8 mouse cellular contexts compared by ENCODE assay signal in genomic region chrX:136741651-136742201, GRCm38 (mm10). TPM values are rescaled to one million over a fixed set of nuclear protein-coding genes. Genes with fewer than 3 reads are reported as not detected.
DNase-seq lines count a peak whose midpoint lies in the region; ATAC-seq and TF ChIP-seq lines count a peak whose summit lies in the region.

No protein-coding gene starts in this region.

- H3K27me3 ChIP-seq in heart, adult 2 months (ENCODE audit: control insufficient read depth, insufficient read depth, low read length), result no peaks in the 10 kb centered on the region
- H3K27me3 ChIP-seq in kidney, embryonic 14.5 days (ENCODE audit: control insufficient read depth, insufficient read depth, low read length), result no peaks in the 10 kb centered on the region
- no peaks in the 10 kb centered on the region for H3K27me3 ChIP-seq in liver, embryonic 12.5 days (replicated peaks)
- no peaks in the 10 kb centered on the region for H3K27me3 ChIP-seq in myocyte (ENCODE audit: control insufficient read depth, insufficient read depth, insufficient read length)
- H3K27me3 ChIP-seq in stomach, embryonic 15.5 days (replicated peaks), result no peaks in the 10 kb centered on the region

- peak; percentile 53 for TF ChIP-seq POLR2A in heart, adult 2 months (IDR thresholded peaks at IDR 0.05; ENCODE audit: insufficient read depth, low read depth, low read length)
- peak; percentile 92 for TF ChIP-seq POLR2A in myocyte (IDR thresholded peaks at IDR 0.05; ENCODE audit: insufficient read length, low read depth)

- H3K79me2 ChIP-seq in heart, adult 2 months (replicated peaks; ENCODE audit: control insufficient read depth, insufficient read depth, low read length), result no peaks in the 10 kb centered on the region; the same call in 1 of the 2 replicates
- peaks cover 43% of the 10 kb centered on the region for H3K79me2 ChIP-seq in myocyte (ENCODE audit: control insufficient read depth, insufficient read depth)

- ATAC-seq in kidney, embryonic 14.5 days (ENCODE audit: low FRiP score, low TSS enrichment), result peak; percentile 78
- ATAC-seq in liver, embryonic 12.5 days, result peak; percentile 77
- ATAC-seq in stomach, embryonic 15.5 days (ENCODE audit: insufficient read depth, low FRiP score, low read depth), result peak; percentile 70

- 23% methylated on average over 46 of the region's 46 CpGs for WGBS in heart, adult 2 months
- WGBS in kidney, embryonic 14.5 days, result 32% methylated on average over 38 of the region's 46 CpGs
- WGBS in liver, embryonic 12.5 days (ENCODE audit: insufficient replicate concordance), result 23% methylated on average over 42 of the region's 46 CpGs
- WGBS in stomach, embryonic 15.5 days, result 23% methylated on average over 45 of the region's 46 CpGs

- peak overlapping the region; percentile 43 for H3K4me2 ChIP-seq in kidney, embryonic 14.5 days (replicated peaks; ENCODE audit: low read depth, low read length)
- peak overlapping the region; percentile 74 for H3K4me2 ChIP-seq in liver, embryonic 12.5 days
- H3K4me2 ChIP-seq in myocyte (ENCODE audit: low read depth), result peak overlapping the region; percentile 84
- peak overlapping the region; percentile 47 for H3K4me2 ChIP-seq in stomach, embryonic 15.5 days

- no peaks in the 10 kb centered on the region for H3K9me3 ChIP-seq in kidney, embryonic 14.5 days (ENCODE audit: control insufficient read depth, low read length)
- H3K9me3 ChIP-seq in liver, embryonic 12.5 days (replicated peaks), result no peaks in the 10 kb centered on the region
- no peaks in the 10 kb centered on the region for H3K9me3 ChIP-seq in stomach, embryonic 15.5 days

- H3K27ac ChIP-seq in heart, adult 2 months, result peak overlapping the region; percentile 95
- H3K27ac ChIP-seq in kidney, embryonic 14.5 days (ENCODE audit: low read depth, low read length), result peak overlapping the region; percentile 90
- peak overlapping the region; percentile 87 for H3K27ac ChIP-seq in liver, embryonic 12.5 days
- peak overlapping the region; percentile 91 for H3K27ac ChIP-seq in stomach, embryonic 15.5 days

- DNase-seq in heart, adult 2 months, result peak; percentile 86 to 88
- DNase-seq in heart, adult 11 months, result no peak
- DNase-seq in embryo, embryonic 9.5 days (ENCODE audit: extremely low spot score), result peak; percentile 84
- peak; percentile 65 to 78 for DNase-seq in gastrocnemius, postnatal 4 days (ENCODE audit: low spot score in 2 of 2)

- H3K36me3 ChIP-seq in heart, adult 2 months (ENCODE audit: control insufficient read depth, insufficient read depth, low read length), result peaks cover 7% of the 10 kb centered on the region
- H3K36me3 ChIP-seq in kidney, embryonic 14.5 days (ENCODE audit: control insufficient read depth, insufficient read depth, low read length), result peaks cover 10% of the 10 kb centered on the region; the same call in 1 of the 2 replicates
- H3K36me3 ChIP-seq in liver, embryonic 12.5 days, result peaks cover 9% of the 10 kb centered on the region
- peaks cover 16% of the 10 kb centered on the region for H3K36me3 ChIP-seq in myocyte (ENCODE audit: control insufficient read depth, insufficient read depth)
- H3K36me3 ChIP-seq in stomach, embryonic 15.5 days, result no peaks in the 10 kb centered on the region

- TF ChIP-seq CTCF in heart, adult 2 months (IDR thresholded peaks at IDR 0.05), result no peak

- H3ac ChIP-seq in myocyte (ENCODE audit: control insufficient read depth, insufficient read length), result no peak overlapping the region

- no peak for TF ChIP-seq EP300 in heart, adult 2 months (IDR thresholded peaks at IDR 0.05; ENCODE audit: insufficient read depth, low read depth, low read length)

- peaks cover 2% of the 10 kb centered on the region for H3K4me1 ChIP-seq in heart, adult 2 months (ENCODE audit: control insufficient read depth, insufficient read depth, low read length)
- no peaks in the 10 kb centered on the region for H3K4me1 ChIP-seq in kidney, embryonic 14.5 days (ENCODE audit: control insufficient read depth, insufficient read depth, low read length)
- H3K4me1 ChIP-seq in liver, embryonic 12.5 days, result peaks cover 8% of the 10 kb centered on the region
- no peaks in the 10 kb centered on the region for H3K4me1 ChIP-seq in stomach, embryonic 15.5 days

- H3K9ac ChIP-seq in heart, adult 2 months (ENCODE audit: low read depth, low read length), result peak overlapping the region; percentile 77
- H3K9ac ChIP-seq in kidney, embryonic 14.5 days (ENCODE audit: low read depth, low read length), result peak overlapping the region; percentile 66
- peak overlapping the region; percentile 67 for H3K9ac ChIP-seq in liver, embryonic 12.5 days
- no peak overlapping the region for H3K9ac ChIP-seq in stomach, embryonic 15.5 days

- intact Hi-C loops in heart, adult 2 months (cut with DNase I), result loop anchor here (2.0 to 5.0 kb wide), 3 partner anchors 273 to 401 kb away; partner anchors contain the start of gene Slc25a53

- H3K4me3 ChIP-seq in heart, adult 2 months, result peak overlapping the region; percentile 64
- peak overlapping the region; percentile 42 for H3K4me3 ChIP-seq in kidney, embryonic 14.5 days (ENCODE audit: low read length)
- H3K4me3 ChIP-seq in liver, embryonic 12.5 days, result peak overlapping the region; percentile 65
- peak overlapping the region; percentile 78 for H3K4me3 ChIP-seq in myocyte
- H3K4me3 ChIP-seq in stomach, embryonic 15.5 days (replicated peaks), result peak overlapping the region; percentile 48

TF ChIP-seq in myocyte, 11 proteins besides CTCF, POLR2A, EP300 and RAD21:
- TF ChIP-seq CEBPB (IDR thresholded peaks at IDR 0.05; ENCODE audit: insufficient read depth, poor library complexity, severe bottlenecking), result peak; percentile 98
- TF ChIP-seq REST (IDR thresholded peaks at IDR 0.05; ENCODE audit: insufficient read depth, insufficient read length), result no peak
- no peak for TF ChIP-seq SRF (IDR thresholded peaks at IDR 0.05; ENCODE audit: control insufficient read depth, insufficient read length, low read depth)
- TF ChIP-seq E2F4 (IDR thresholded peaks at IDR 0.05; ENCODE audit: insufficient read depth), result no peak
- peak in 1 of 3 experiments; percentile 43 for TF ChIP-seq MYOG (IDR thresholded peaks at IDR 0.05; ENCODE audit: control insufficient read depth in 1 of 3, insufficient read depth in 1 of 3, insufficient read length in 2 of 3, low read depth in 2 of 3)
- TF ChIP-seq MAX (IDR thresholded peaks at IDR 0.05; ENCODE audit: low read depth), result peak; percentile 7
- TF ChIP-seq POLR2AphosphoS2 (IDR thresholded peaks at IDR 0.05; ENCODE audit: insufficient read length, low read depth), result peak; percentile 82
- peak in 1 of 3 experiments; percentile 40 for TF ChIP-seq MYOD1 (IDR thresholded peaks at IDR 0.05; ENCODE audit: control insufficient read depth in 1 of 3, insufficient read length in 2 of 3, low read depth in 2 of 3)
TF ChIP-seq in myocyte: peak in this region for 5.

RNA-seq across cellular contexts. Expression of gene Morf4l2, which starts 1.8 kb away (rescaled TPM):
- 10 to 100 TPM; 76.0 to 90.4 TPM for total RNA-seq in heart, adult 2 months (2021)
- polyA plus RNA-seq in heart, adult 2 months (2012; rRNA removed), result 27.5 and 60.8 TPM in 2 replicates
- 100 to 1,000 TPM; 330 to 342 TPM for total RNA-seq in gastrocnemius, postnatal 4 days (2021)
- polyA plus RNA-seq in kidney, embryonic 14.5 days (2014; fragmentation: Nextera tagmentation; extraction: Ambion mirVana), result 479 and 609 TPM in 2 replicates
- 261 and 263 TPM in 2 replicates for polyA plus RNA-seq in liver, embryonic 12.5 days (2016; fragmentation: Nextera tagmentation; extraction: Ambion mirVana)
- 202 TPM for polyA plus RNA-seq in myocyte (2012; fragmentation: generic; extraction: Trizol)
- 490 and 503 TPM in 2 replicates for polyA plus RNA-seq in stomach, embryonic 15.5 days (2015; fragmentation: Nextera tagmentation; extraction: Ambion mirVana)

RNA-seq across cellular contexts. Expression of gene Tceal1, which starts 33.9 kb away (rescaled TPM):
- 1 to 10 TPM; 4.8 TPM for total RNA-seq in heart, adult 2 months (2021)
- 2.0 and 3.2 TPM in 2 replicates for polyA plus RNA-seq in heart, adult 2 months (2012; rRNA removed)
- 10 to 100 TPM; 10.7 to 12.7 TPM for total RNA-seq in gastrocnemius, postnatal 4 days (2021)
- polyA plus RNA-seq in kidney, embryonic 14.5 days (2014; fragmentation: Nextera tagmentation; extraction: Ambion mirVana), result 9.5 and 11.3 TPM in 2 replicates
- polyA plus RNA-seq in liver, embryonic 12.5 days (2016; fragmentation: Nextera tagmentation; extraction: Ambion mirVana), result 1.0 and 1.4 TPM in 2 replicates
- polyA plus RNA-seq in myocyte (2012; fragmentation: generic; extraction: Trizol), result 1.1 TPM
- 8.6 and 8.8 TPM in 2 replicates for polyA plus RNA-seq in stomach, embryonic 15.5 days (2015; fragmentation: Nextera tagmentation; extraction: Ambion mirVana)

RNA-seq across cellular contexts. Expression of gene Glra4, which starts 38.2 kb away (rescaled TPM):
- not detected for total RNA-seq in heart, adult 2 months (2021)
- not detected in 2 replicates for polyA plus RNA-seq in heart, adult 2 months (2012; rRNA removed)
- not detected for total RNA-seq in gastrocnemius, postnatal 4 days (2021)
- 0.13 and 0.19 TPM in 2 replicates for polyA plus RNA-seq in kidney, embryonic 14.5 days (2014; fragmentation: Nextera tagmentation; extraction: Ambion mirVana)
- not detected in 2 replicates for polyA plus RNA-seq in liver, embryonic 12.5 days (2016; fragmentation: Nextera tagmentation; extraction: Ambion mirVana)
- not detected for polyA plus RNA-seq in myocyte (2012; fragmentation: generic; extraction: Trizol)
- 0.08 TPM in 1 of 2 replicates, not detected in the other for polyA plus RNA-seq in stomach, embryonic 15.5 days (2015; fragmentation: Nextera tagmentation; extraction: Ambion mirVana)
